Mouse (Mus musculus) heart, embryonic 16.5 days (tissue): ENCODE results near the gene Mtfp1. TPM values are rescaled to one million over a fixed set of nuclear protein-coding genes. Genes with fewer than 3 reads are reported as not detected.
"Not testable (repeated sequence)": the region's sequence is repeated elsewhere in the genome, so short reads cannot be mapped to it uniquely, and the experiment has no call there.

ENCODE experiments used
- ATAC-seq: fragments of 200-750 bp; cut with Nextera tagmentation; replicated peaks from 2 replicates; pipeline ENCODE4 v1.8.0; 2017; ENCODE audit warnings: moderate number of reproducible peaks; ENCODE audit not compliant: insufficient read depth, low FRiP score; ENCODE audit errors: extremely low read depth
- H3K27ac ChIP-seq: fragments of 300-500 bp; sonication (generic); 2 replicates; pipeline ENCODE4 v1.5.1; 2014; ENCODE audit warnings: mild to moderate bottlenecking, low read length, control low read depth, moderate library complexity
- H3K27me3 ChIP-seq: fragments of 300-500 bp; sonication (generic); 2 replicates; pipeline ENCODE4 v1.6.1; 2014; ENCODE audit warnings: low read length, mixed read lengths; ENCODE audit not compliant: control insufficient read depth, insufficient read depth
- H3K36me3 ChIP-seq: fragments of 300-500 bp; sonication (generic); 2 replicates; pipeline ENCODE4 v1.6.1; 2014; ENCODE audit not compliant: control insufficient read depth, insufficient read depth
- H3K4me1 ChIP-seq: fragments of 300-500 bp; sonication (generic); 2 replicates; pipeline ENCODE4 v1.6.1; 2014; ENCODE audit warnings: low read length, mixed read lengths; ENCODE audit not compliant: control insufficient read depth, insufficient read depth
- H3K4me2 ChIP-seq: fragments of 300-500 bp; sonication (generic); 2 replicates; pipeline ENCODE4 v1.6.1; 2014; ENCODE audit warnings: low read depth, mild to moderate bottlenecking, control low read depth, low read length
- H3K4me3 ChIP-seq: fragments of 300-500 bp; sonication (generic); 2 replicates; pipeline ENCODE4 v1.5.1; 2014; ENCODE audit warnings: mild to moderate bottlenecking, control low read depth, low read length
- H3K9ac ChIP-seq: fragments of 300-500 bp; sonication (generic); 2 replicates; pipeline ENCODE4 v1.6.1; 2014; ENCODE audit warnings: low read length, control low read depth
- H3K9me3 ChIP-seq: fragments of 300-500 bp; sonication (generic); replicated peaks from 2 replicates; pipeline ENCODE4 v1.6.1; 2016; ENCODE audit warnings: low read length; ENCODE audit not compliant: control insufficient read depth
- WGBS: fragments of 180-500 bp; shearing (Covaris S2); extraction: QIAGEN DNeasy Blood & Tissue Kit; methylation state at CpG from one replicate; pipeline ENCODE4 v1.1.7; 2014; 5-methylcytosine and 5-hydroxymethylcytosine counted together
- polyA plus RNA-seq: library from polyadenylated mRNA; unstranded; fragments of >200 nt; fragmentation: Nextera tagmentation; extraction: Ambion mirVana; gene quantifications from 2 replicates; pipeline ENCODE4 v1.2.1, GENCODE M21; 2015

The Mtfp1 gene
- polyA plus RNA-seq, 1 experiment from 2014 or later, result 41.6 TPM

GRCm38 (mm10) chr11:4128461-4128860 lies 33.2 kb upstream of the Mtfp1 start:
- not testable (repeated sequence) for H3K27me3 ChIP-seq, H3K27ac ChIP-seq, H3K4me3 ChIP-seq, H3K4me2 ChIP-seq, H3K4me1 ChIP-seq, ATAC-seq, H3K36me3 ChIP-seq, H3K9ac ChIP-seq
- H3K9me3 ChIP-seq, result peaks cover 12% of the 10 kb centered on the region
- 88% methylated on average over 4 of the region's 4 CpGs for WGBS

- H3K4me3 ChIP-seq, result no peak overlapping the region
- no peak overlapping the region for H3K4me2 ChIP-seq
- H3K9me3 ChIP-seq, result peaks cover 12% of the 10 kb centered on the region
- no peak overlapping the region for H3K9ac ChIP-seq
- no peak overlapping the region for H3K27ac ChIP-seq
- H3K4me1 ChIP-seq, result no peaks in the 10 kb centered on the region
- 81% methylated on average over 1 of the region's 1 CpGs for WGBS
- ATAC-seq, result no peak
- H3K27me3 ChIP-seq, result no peaks in the 10 kb centered on the region
- no peaks in the 10 kb centered on the region for H3K36me3 ChIP-seq
Measured at GRCm38 (mm10) chr11:4127059-4127458, 31.8 kb upstream of the Mtfp1 start.

GRCm38 (mm10) chr11:4123922-4124321 lies 28.7 kb upstream of the Mtfp1 start:
- ATAC-seq, result no peak
- Histone ChIP-seq H3K27ac (no peak overlapping the region), H3K27me3 (no peaks in the 10 kb centered on the region; the same call in 1 of the 2 replicates), H3K4me2 (no peak overlapping the region), H3K4me3 (no peak overlapping the region), H3K9me3 (peaks cover 12% of the 10 kb centered on the region), H3K9ac (no peak overlapping the region), H3K4me1 (peaks cover 9% of the 10 kb centered on the region), H3K36me3 (no peaks in the 10 kb centered on the region)
- 63% methylated on average over 5 of the region's 5 CpGs for WGBS

GRCm38 (mm10) chr11:4122742-4123579 lies 27.7 kb upstream of the Mtfp1 start, which contains the start of gene Sec14l2:
TSS of gene Sec14l2 (minus strand) at chr11:4123415.
- no peak within 1 kb of the TSS for H3K4me2 ChIP-seq
- 67% methylated on average over 10 of the region's 10 CpGs for WGBS

GRCm38 (mm10) chr11:4122226-4122625 lies 27.0 kb upstream of the Mtfp1 start:
- WGBS, result 74% methylated on average over 5 of the region's 5 CpGs
- peaks cover 6% of the 10 kb centered on the region for H3K27me3 ChIP-seq
- no peak for ATAC-seq

More at GRCm38 (mm10) chr11:4122742-4123579, 27.7 kb upstream of the Mtfp1 start, which contains the start of gene Sec14l2:
- no peak for ATAC-seq
- Histone ChIP-seq H3K4me3 (no peak within 1 kb of the TSS), H3K4me1 (peaks cover 18% of the 10 kb centered on the region), H3K36me3 (no peaks in the 10 kb centered on the region), H3K9me3 (peaks cover 12% of the 10 kb centered on the region), H3K27ac (no peak within 1 kb of the TSS), H3K27me3 (peaks cover 4% of the 10 kb centered on the region), H3K9ac (no peak within 1 kb of the TSS)

GRCm38 (mm10) chr11:4121691-4122090 lies 26.4 kb upstream of the Mtfp1 start:
- ATAC-seq, result no peak
- Histone ChIP-seq H3K9ac (no peak overlapping the region), H3K27me3 (peaks cover 10% of the 10 kb centered on the region), H3K4me2 (no peak overlapping the region), H3K4me1 (peaks cover 26% of the 10 kb centered on the region), H3K4me3 (no peak overlapping the region), H3K36me3 (no peaks in the 10 kb centered on the region), H3K9me3 (peaks cover 11% of the 10 kb centered on the region), H3K27ac (no peak overlapping the region)
- WGBS, result 86% methylated on average over 3 of the region's 3 CpGs

More at GRCm38 (mm10) chr11:4122226-4122625, 27.0 kb upstream of the Mtfp1 start:
- Histone ChIP-seq H3K4me1 (peaks cover 22% of the 10 kb centered on the region), H3K4me3 (no peak overlapping the region), H3K36me3 (no peaks in the 10 kb centered on the region), H3K9ac (no peak overlapping the region), H3K27ac (no peak overlapping the region), H3K9me3 (peaks cover 12% of the 10 kb centered on the region), H3K4me2 (no peak overlapping the region)

GRCm38 (mm10) chr11:4119635-4120034 lies 24.4 kb upstream of the Mtfp1 start:
- no peaks in the 10 kb centered on the region for H3K9me3 ChIP-seq
- 23% methylated on average over 5 of the region's 5 CpGs for WGBS
- no peak overlapping the region for H3K27ac ChIP-seq
- H3K36me3 ChIP-seq, result no peaks in the 10 kb centered on the region
- no peak overlapping the region for H3K4me3 ChIP-seq
- no peak overlapping the region for H3K9ac ChIP-seq
- H3K4me1 ChIP-seq, result peaks cover 31% of the 10 kb centered on the region
- peaks cover 10% of the 10 kb centered on the region for H3K27me3 ChIP-seq
- peak; percentile 56; the same call in 1 of the 2 replicates for ATAC-seq
- H3K4me2 ChIP-seq, result no peak overlapping the region

GRCm38 (mm10) chr11:4118081-4118921 lies 23.1 kb upstream of the Mtfp1 start:
- no peaks in the 10 kb centered on the region for H3K36me3 ChIP-seq
- H3K4me2 ChIP-seq, result peak overlapping the region; percentile 93
- peak overlapping the region; percentile 57 for H3K4me3 ChIP-seq
- WGBS, result 2% methylated on average over 41 of the region's 41 CpGs
- peaks cover 31% of the 10 kb centered on the region for H3K4me1 ChIP-seq
- peak overlapping the region; percentile 71 for H3K9ac ChIP-seq
- ATAC-seq, result 0 out of 2 replicates have a peak, but pooled peaks have one; percentile 28
- H3K27me3 ChIP-seq, result peaks cover 10% of the 10 kb centered on the region
- no peaks in the 10 kb centered on the region for H3K9me3 ChIP-seq
- no peak overlapping the region for H3K27ac ChIP-seq
